Mouse (Mus musculus) brain, adult 2 months (tissue): ENCODE measurements around the gene Ptgfrn.

ENCODE experiments used
- DNase-seq: peaks from one replicate; pipeline ENCODE4 v3.0.0; 2011; ENCODE audit warnings: low read depth, low spot score

Ptgfrn gene

GRCm38 (mm10) chr3:101041997-101042396 lies 68.1 kb downstream of the Ptgfrn start:
- no peak for DNase-seq

- no peak for DNase-seq
Observed at GRCm38 (mm10) chr3:101037984-101038545, 72.0 kb downstream of the Ptgfrn start.

GRCm38 (mm10) chr3:101036001-101036400 lies 74.1 kb downstream of the Ptgfrn start:
- peak; percentile 45 for DNase-seq

- no peak for DNase-seq
Observed at GRCm38 (mm10) chr3:101034509-101034908, 75.6 kb downstream of the Ptgfrn start.

GRCm38 (mm10) chr3:101033644-101034043 lies 76.4 kb downstream of the Ptgfrn start:
- DNase-seq, result no peak

GRCm38 (mm10) chr3:101031456-101032142 lies 78.5 kb downstream of the Ptgfrn start:
- no peak for DNase-seq

- no peak for DNase-seq
Observed at GRCm38 (mm10) chr3:101030630-101031029, 79.4 kb downstream of the Ptgfrn start.

GRCm38 (mm10) chr3:101029339-101029738 lies 80.7 kb downstream of the Ptgfrn start, which contains the start of gene Cd101:
TSS of gene Cd101 (minus strand) at chr3:101029556.
- DNase-seq, result no peak

GRCm38 (mm10) chr3:101026741-101027140 lies 83.3 kb downstream of the Ptgfrn start:
- no peak for DNase-seq

- no peak for DNase-seq
Observed at GRCm38 (mm10) chr3:101022967-101023366, 87.1 kb downstream of the Ptgfrn start.

- no peak for DNase-seq
Observed at GRCm38 (mm10) chr3:101021481-101022051, 88.5 kb downstream of the Ptgfrn start.

GRCm38 (mm10) chr3:101021073-101021472 lies 89.0 kb downstream of the Ptgfrn start:
- no peak for DNase-seq

- DNase-seq, result no peak
Observed at GRCm38 (mm10) chr3:101018494-101018893, 91.6 kb downstream of the Ptgfrn start.

- no peak for DNase-seq
Observed at GRCm38 (mm10) chr3:101016050-101016449, 94.0 kb downstream of the Ptgfrn start.

- DNase-seq, result no peak
Observed at GRCm38 (mm10) chr3:101015254-101015653, 94.8 kb downstream of the Ptgfrn start.

- DNase-seq, result no peak
Observed at GRCm38 (mm10) chr3:101013536-101013935, 96.5 kb downstream of the Ptgfrn start.

- no peak for DNase-seq
Observed at GRCm38 (mm10) chr3:101013005-101013404, 97.1 kb downstream of the Ptgfrn start.

GRCm38 (mm10) chr3:101012597-101012996 lies 97.5 kb downstream of the Ptgfrn start:
- no peak for DNase-seq

GRCm38 (mm10) chr3:101012131-101012571 lies 97.9 kb downstream of the Ptgfrn start:
- DNase-seq, result peak; percentile 43

- DNase-seq, result no peak
Observed at GRCm38 (mm10) chr3:101011203-101011600, 98.9 kb downstream of the Ptgfrn start.

GRCm38 (mm10) chr3:101010589-101011202 lies 99.4 kb downstream of the Ptgfrn start:
- DNase-seq, result no peak

- DNase-seq, result no peak
Observed at GRCm38 (mm10) chr3:101007112-101007782, 102.8 kb downstream of the Ptgfrn start.
